Mouse (Mus musculus) stomach, postnatal 0 days (tissue): ENCODE measurements at regions not wholly inside any gene's neighbourhood (a gene's known extent, or its start where the extent isn't known, plus 50 kb on each side); places are given as distances from the start of the nearest gene placed in this dataset.

Experiments
- CTCF ChIP-seq: IDR thresholded peaks from 2 replicates; pipeline ENCODE4 v1.5.1; 2016; ENCODE audit warnings: antibody characterized with exemption, low read depth, mild to moderate bottlenecking, moderate library complexity
- EP300 ChIP-seq: optimal IDR thresholded peaks from 2 replicates; pipeline ENCODE3; 2016; ENCODE audit warnings: antibody characterized with exemption

GRCm38 (mm10) chr3:35295746-35296145 lies 458.2 kb upstream of the Atp11b start:
- TF ChIP-seq CTCF (no peak), EP300 (no peak)
